Mouse (Mus musculus) retina, embryonic 14.5 days (tissue): Measurements from ENCODE around the gene Gm14399.
"Not testable (repeated sequence)": the region's sequence is repeated elsewhere in the genome, so short reads cannot be mapped to it uniquely, and the experiment has no call there.

Experiments
- DNase-seq: peaks from one replicate; pipeline ENCODE4 v3.0.0-alpha.2; 2015; ENCODE audit warnings: low spot score

The Gm14399 gene

GRCm38 (mm10) chr2:175141993-175142295 lies at the start of gene Gm14399:
Gene Gm14399, minus strand, starts transcription at chr2:175142012.
- not testable (repeated sequence) for DNase-seq

GRCm38 (mm10) chr2:175179008-175179407 lies 37.2 kb upstream of the Gm14399 start:
- DNase-seq = not testable (repeated sequence)

DNA sequence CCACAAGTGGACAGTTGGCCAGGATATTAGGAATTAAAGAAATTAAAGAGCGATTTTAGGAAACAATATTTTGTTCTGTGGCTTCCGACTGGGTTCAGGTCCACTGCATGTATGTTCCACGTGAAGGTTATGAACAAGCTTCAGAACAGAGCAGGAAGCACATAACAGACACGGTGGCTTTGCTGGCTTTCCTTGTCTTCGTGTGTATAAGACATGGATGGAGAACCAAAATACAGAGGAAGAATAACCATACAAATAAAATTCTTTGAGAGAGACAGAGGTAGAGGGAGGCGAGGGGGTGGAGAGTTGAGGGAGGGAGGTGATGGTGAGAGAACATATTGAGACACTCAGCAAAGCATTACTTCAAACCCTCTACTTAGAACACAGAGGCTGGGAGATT lies 34.5 kb upstream of the Gm14399 start:
- DNase-seq = no peak

DNA sequence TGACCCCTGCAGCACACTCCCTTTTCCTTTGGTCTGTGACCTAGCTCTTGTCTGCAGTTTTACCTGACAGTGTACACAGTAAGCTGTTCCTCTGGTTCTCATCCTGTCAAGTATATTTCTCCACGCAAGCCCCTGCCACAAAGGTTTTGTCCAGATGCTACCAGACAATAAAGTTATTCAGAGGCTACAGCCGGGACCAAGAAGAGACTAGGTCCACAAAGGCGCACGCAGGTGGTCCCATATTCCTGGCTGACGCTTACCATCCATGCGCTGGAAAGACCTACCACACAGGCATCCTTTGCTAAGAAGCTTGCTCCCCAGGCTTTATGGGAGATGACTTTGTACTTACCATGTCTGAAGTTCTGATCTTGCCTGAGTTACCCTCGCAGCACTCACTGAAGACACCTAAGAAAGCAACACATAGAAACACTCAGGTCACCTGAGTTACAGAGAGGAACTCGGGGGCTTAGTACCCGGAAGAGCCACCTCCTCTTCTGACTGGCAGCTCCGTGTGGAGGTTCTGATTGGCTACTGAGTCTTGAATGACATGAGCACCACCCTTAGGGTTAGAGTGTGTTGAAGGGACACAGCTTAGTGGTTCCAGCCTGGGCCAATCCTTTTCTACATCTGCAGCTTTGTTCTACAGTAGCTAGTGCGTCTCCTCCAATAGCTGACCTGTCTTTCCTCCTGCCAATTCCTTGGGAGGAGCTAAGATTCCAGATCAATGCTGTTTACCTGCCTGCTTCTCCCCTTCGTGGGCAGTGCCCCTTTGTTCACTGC lies 33.8 kb upstream of the Gm14399 start, which contains the start of gene Gm14443:
Gm14443 (minus strand) TSS at position 471 of the 780 bp plus-strand sequence.
- DNase-seq = not testable (repeated sequence)

DNA sequence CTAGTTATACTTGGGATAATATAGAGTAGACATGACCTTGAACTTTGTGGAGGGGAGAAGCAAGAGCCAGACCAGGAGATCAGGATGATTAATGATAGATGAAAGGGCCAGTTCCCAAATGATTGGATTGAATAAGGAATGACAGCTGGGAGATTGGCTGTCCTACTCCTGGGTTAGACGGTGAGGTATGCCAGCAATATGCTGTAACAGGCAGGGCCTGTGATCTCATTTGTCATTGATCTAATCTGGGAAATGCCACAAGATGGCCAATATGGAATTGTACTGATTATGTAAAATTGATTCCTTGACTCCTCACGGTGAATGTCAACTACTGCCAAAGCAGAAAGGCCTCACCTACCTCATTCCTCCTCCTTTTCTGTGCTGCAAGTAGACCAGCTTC lies 32.2 kb upstream of the Gm14399 start:
- not testable (repeated sequence) for DNase-seq

GRCm38 (mm10) chr2:175172906-175173595 lies 31.2 kb upstream of the Gm14399 start:
- DNase-seq = not testable (repeated sequence)

GRCm38 (mm10) chr2:175172123-175172522 lies 30.3 kb upstream of the Gm14399 start:
- DNase-seq = no peak

DNA sequence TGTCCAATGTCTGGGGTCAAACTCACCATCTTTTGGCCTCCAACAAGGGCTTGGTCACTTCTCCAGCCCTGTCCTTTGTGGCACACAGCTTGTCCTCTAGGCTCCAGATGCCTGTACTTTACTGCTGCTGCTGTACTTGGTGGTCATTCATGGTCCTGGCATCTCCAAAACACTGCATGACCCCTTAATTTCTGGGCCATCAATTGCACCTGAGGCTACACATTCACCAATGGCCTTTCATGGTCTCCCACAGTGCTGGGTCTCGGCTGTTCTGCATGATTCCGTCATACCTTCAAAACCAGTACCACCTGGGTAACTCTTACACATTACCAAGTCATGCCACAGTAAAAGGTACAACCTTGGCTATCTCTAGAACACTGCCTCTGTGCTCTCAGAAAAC lies 25.1 kb upstream of the Gm14399 start:
- DNase-seq = not testable (repeated sequence)

DNA sequence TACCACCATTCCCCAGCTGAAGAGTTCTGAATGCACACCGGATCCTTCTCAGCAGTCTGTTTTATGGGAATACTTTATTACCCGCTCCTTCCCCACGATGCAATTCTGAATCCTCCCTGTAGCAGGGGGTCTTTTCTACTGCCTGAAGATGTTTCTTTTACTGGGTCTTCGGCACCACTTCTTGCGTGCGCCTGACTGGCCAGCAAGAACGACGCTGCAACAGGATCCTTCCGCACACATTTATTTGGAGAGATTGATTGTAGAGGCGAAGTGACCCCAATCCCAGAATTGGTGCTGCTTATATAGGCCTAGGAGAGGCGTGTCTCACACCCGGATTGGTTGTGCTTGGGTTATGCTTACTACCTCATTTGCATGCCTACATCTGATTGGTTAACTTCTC lies 23.3 kb upstream of the Gm14399 start:
- DNase-seq = not testable (repeated sequence)

- DNase-seq = not testable (repeated sequence)
Measured at GRCm38 (mm10) chr2:175161438-175161837, 19.6 kb upstream of the Gm14399 start.

DNA sequence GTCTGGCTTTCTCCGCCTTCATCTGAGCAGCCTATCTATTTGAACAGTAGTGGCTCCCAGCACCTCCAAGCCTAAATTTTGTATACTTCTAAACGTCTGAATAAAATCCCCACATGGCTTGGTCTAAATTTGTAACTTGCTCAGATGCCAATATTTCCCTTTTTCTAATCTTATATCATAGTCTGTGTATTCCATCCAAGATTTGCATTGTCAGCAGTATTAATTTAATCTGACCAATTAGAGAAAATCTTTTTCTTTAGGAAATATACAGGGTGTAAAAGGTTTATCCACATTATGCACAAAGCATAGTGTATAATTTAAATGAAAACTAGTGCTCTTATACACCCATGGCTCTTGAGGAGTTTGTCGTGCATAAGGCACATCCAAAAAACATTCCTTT lies 16.8 kb upstream of the Gm14399 start:
- no peak for DNase-seq

DNA sequence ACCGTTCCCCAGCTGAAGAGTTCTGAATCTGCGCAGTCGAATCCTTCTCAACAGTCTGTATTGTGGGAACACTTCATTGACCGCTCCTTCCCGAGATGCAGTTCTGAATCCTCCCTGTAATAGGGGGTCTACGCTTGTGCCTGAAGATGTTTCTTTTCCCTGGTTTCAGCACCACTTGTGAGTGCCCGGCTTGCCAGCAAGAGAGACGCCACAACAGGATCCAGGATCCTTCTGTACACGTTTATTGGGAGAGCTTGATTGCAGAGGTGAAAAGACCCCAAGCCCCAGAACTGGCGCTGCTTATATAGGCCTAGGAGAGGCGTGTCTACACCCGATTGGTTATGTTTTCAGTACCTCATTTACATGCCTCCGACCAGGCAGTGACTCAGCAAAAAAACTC lies 14.9 kb upstream of the Gm14399 start:
- no peak for DNase-seq

DNA sequence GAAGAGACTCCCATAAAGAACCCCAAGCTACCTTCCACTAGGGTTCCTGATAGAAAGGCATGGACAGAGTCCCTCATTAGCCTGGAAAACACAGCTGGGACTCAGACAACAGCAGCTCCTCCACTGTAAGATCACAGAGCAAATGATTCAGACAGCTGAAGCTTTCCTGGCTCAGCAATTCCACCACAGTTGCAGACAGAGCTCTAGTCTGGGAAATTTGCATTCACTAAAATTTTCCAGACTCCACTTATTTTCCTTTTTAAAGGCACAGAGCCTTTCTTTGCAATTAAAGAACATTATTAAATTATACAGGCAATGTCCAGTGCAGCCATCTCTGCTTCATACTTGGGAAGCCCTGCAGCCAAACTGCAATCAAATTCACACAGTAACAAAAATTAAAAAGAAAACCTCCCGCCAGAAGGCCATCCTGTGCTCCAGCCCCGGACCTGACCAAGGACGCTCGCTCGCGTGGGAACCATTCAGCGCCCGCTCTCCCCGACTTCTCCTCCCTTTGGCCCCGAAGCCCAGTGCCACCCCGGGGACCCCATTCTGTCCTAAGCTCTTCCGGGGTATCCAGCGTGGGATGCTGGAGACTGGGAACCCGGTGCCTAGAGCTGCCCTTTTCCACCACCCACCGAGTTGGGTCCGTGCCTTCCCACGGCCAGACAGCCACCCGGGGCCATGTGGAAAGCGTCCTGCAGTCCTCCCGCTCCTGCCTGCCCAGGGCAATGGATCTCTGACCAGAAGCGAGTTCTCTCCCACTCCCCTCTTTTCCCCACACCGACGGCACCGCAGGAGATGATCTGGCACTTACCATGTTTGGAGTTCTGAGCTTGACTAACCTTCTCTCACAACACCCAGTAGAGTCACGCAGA lies 457 bp downstream of the Gm14399 start:
- DNase-seq = peak; percentile 1

GRCm38 (mm10) chr2:175140624-175141023 lies 1.2 kb downstream of the Gm14399 start:
- not testable (repeated sequence) for DNase-seq
